Mouse (Mus musculus) c-Kit-positive CD71-negative TER-119-negative erythroid progenitor cells, embryonic 14.5 days (primary cell): ENCODE measurements around the gene Atp12a.

Experiments
- DNase-seq: peaks from one replicate; pipeline ENCODE4 v3.0.0-alpha.2; 2013; ENCODE audit warnings: low read depth

Gene Atp12a

DNA sequence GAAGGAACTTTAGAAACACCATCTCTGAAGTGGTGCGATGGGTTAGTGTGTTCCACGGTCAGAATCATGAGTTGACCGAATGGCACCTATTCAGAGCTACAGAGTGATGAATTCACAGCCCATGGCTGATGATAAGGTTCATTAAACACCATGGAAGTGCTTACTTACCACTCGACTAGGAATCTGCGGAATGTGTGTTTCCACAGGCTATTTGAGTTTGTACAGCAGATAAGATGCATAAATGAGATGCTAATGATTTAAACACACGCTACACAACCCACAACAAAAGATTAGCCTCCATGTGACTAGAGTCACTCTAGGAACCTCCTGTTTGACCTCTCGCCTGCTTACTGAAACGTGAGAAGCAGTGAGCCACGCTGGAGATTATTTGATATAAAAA lies 14.5 kb downstream of the Atp12a start:
- DNase-seq = no peak

GRCm38 (mm10) chr14:56382366-56382765 lies 17.5 kb downstream of the Atp12a start:
- DNase-seq = no peak

- DNase-seq = no peak
These were observed 25.4 kb downstream of the Atp12a start for GRCm38 (mm10) chr14:56390247-56390646.

DNA sequence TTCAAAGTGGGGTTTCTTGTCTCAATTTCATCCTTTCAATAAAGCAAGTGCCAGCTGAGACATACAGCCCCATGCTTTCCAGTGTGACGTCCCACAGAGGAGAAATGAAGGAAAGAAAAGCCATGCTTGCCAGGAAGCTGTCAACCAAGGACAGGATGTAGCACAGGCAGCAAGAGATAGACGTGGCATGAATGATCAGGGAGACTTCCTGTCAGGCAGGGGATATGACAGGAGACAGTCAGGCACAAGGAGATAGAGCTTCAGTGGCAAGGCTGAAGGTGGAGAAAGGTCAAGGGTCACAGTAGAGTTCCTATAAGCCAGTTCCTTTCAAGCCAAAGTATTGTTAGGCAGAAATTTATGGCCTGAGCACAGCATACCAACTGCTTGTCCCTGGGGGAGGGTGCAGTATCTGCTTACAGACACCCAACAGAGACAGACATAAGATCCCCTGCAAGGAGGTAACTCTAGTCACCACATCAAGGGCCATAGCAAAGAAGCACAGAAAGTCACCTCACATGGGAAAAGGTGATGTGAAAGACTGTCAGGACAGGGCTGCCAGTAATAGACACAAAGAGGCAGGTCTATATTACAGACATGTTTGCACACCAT lies 28.9 kb downstream of the Atp12a start:
- no peak for DNase-seq

DNA sequence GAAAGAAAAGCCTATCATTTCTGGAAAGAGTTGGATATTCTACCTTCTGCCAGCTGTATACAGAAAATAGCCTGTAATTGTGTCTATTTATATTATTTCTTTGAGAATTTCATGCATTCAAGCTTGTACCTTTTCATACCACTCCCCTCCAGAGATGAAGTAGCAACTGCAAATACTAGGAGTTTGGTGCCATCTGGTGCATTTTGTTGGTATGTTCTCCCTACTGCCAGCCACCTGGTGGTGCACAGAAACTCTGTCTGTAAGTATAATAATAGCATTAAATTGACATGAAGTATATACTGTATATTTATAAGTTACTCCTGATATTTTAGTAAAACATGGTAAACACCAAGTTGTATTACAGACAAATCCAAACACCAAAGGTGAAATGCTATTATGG lies 33.1 kb downstream of the Atp12a start:
- no peak for DNase-seq

GRCm38 (mm10) chr14:56402311-56403071 lies 37.6 kb downstream of the Atp12a start, which contains the start of gene Rnf17:
Gene Rnf17, plus strand, starts transcription at chr14:56402581.
- DNase-seq = no peak

- no peak for DNase-seq
These were observed 38.2 kb downstream of the Atp12a start for GRCm38 (mm10) chr14:56403072-56403375.
